Mouse (Mus musculus) lung, adult 10 weeks (tissue): ENCODE data around the gene Ccdc87. TPM values are rescaled to one million over a fixed set of nuclear protein-coding genes. Genes with fewer than 3 reads are reported as not detected.

Experiments
- polyA plus RNA-seq: library from polyadenylated mRNA; stranded (reverse); fragments of 350-450 nt; fragmentation: Illumina TruSeq; extraction: RNeasy Lipid Tissue Mini Kit (QIAGEN cat#74804); gene quantifications from one replicate; pipeline ENCODE4 v1.2.3, GENCODE M21; 2014; ENCODE audit warnings: low read depth, low replicate concordance; ENCODE audit not compliant: insufficient read depth

The Ccdc87 gene
- 0.45 TPM for polyA plus RNA-seq

DNA sequence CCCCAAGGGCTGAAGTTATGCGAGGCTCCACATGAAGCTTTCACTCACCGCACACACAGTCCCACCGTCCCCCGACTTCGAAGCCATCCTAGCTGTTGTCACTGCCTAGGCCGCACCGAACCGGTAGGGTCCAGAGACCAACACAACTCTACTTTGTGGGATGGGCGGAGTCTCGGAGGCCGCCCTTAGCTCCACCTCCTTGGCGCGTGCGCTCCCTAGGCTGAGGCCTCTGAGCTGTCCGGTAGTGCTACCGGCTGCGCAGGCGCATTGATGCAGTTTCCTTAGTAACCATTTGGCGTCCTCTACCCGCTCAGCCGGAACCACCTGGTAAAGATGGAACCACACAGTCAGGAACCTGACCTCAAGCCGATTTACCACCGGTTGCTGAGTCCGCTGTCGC lies at the start of gene Ccdc87, which contains the start of gene Ccs:
Ccdc87 (plus strand) TSS at position 218 of the 400 bp plus-strand sequence.
Ccs (minus strand) TSS at position 184 of the 400 bp plus-strand sequence.

DNA sequence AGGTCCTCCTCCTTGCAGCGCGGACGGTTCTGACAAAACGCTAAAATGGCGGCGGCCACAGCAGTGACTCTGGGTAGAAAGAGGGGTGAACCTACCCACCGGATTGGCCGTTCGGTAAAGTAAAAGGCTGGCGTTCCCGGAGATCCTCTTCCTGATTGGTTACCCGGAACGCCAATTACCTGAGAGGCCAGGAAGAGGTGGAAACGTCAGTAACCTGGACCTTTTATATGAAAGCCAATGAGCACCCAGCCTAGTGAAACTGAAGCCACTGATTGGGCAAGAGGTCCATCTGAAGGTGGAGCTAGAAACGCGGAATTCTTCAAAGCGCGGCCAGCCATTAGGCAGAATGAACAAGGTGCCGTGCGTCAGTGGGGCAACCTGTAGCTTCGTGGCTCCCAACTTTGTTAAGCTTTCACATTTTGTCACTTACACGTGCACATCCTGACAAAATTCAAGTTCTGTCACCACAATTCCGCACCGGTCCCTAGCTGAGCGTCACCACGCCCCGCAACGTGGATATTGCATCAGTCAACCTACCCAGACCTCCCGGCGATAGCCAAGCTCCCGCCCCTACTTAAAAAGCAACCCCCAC lies 45.2 kb upstream of the Ccdc87 start, which contains the start of gene Rbm4:
Rbm4 (minus strand) TSS at position 71 of the 592 bp plus-strand sequence.

DNA sequence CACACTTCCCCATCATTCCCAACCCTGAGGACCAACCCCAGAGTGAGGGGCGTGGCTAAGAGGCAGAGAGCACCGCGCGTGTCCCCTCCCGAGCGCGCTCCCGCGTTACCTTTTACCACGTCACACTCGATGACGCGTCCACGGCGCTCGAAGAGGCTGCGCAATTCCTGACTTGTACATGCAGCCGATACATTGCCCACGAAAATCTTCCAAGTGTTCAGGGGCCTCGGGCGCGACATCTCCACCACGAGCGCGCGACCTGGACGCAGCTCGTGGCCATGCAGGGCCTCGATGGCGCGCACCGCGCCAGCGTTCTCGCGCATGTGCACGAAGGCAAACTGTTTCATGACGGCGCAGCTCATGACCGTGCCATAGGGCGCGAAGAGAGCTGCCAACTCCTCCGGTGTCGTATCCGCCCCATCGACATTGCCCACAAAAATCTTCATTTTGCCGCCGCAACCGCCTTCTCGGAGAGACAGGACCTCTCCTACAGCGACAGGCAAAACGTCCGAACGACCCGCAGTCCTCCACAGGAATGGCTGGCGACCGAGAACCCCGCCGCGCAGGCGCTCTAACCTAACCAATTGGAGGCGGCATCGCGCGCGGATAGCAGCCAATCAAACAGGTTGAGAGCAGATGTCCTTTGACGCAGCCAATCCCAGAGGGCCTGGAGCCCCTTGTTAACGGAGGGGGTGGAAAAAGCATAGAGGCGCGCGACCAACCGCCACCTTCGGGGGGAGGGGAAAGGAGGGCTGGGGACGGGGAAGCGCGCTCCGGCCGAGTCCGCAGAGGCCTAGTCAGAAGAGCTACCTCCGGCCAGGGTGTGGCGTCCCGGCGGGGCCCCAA lies 27.9 kb upstream of the Ccdc87 start, which contains the start of the genes Gm21992 and Rbm14:
Gm21992 (minus strand) TSS at position 550 of the 846 bp plus-strand sequence.
Rbm14 (minus strand) TSS at position 572 of the 846 bp plus-strand sequence.

DNA sequence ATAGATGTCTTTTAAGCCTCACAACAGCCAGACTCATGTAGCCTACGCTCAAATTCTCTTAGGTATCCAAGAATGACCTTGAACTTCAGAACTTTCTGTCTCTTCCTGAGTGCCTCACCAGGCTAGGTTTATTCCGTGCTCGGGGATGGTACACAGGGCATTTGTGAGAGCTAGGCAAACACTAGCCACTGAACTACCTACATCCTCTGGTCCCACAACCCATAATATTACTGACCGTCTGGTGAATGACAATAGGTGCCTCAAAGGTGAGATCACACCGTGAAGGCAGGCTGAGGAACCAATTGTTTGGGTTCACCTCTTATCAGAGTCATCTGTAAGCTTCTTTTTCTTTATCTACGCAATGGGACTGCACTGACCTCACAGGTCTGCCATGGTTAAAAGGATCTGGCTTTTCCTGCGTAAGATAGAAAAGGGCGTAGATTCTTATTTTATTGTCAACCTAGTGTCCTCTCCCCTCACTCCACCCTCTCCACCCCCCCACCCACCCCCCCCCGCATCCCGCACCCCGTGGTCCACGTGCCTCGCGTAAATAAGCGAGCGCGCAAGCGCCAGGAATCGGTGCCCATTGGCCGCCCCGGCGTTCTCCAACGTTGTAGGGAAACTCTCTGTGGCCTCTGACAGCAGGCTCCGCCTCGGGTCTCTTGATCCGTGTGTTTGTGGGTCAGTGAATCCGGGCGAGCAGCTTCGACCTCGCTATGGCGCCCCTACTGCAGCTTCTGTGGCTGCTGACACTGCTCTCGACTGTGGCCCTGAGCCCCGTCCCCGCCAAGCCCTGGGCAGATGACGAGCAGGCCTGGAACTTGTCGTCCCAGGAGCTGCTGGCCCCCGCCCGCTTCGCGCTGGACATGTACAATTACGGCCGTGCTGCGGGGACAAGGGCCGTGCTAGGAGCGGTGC lies 15.6 kb downstream of the Ccdc87 start, which contains the start of gene Ctsf:
Ctsf (plus strand) TSS at position 579 of the 918 bp plus-strand sequence.

DNA sequence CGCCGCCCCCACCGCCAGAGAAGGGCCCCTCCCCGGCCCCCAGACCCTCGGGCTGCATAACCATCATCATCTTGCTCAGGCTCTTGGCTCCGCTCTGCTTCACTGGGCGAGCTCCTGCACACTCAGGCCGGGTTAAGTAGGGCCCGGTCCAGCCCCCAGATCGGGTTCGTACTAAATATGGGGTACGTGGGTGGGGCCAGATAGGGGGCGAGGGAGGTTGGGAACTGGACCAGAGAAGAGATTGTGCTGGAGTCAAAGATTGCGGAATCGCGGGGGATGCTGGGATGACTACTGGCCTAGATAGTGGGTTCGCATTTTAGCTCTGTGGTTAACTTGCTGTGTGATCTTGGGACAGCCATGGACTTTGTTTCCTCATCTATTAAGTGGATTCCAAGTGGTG lies 38.6 kb downstream of the Ccdc87 start, which contains the start of gene Actn3:
Actn3 (minus strand) TSS at position 125 of the 400 bp plus-strand sequence.

DNA sequence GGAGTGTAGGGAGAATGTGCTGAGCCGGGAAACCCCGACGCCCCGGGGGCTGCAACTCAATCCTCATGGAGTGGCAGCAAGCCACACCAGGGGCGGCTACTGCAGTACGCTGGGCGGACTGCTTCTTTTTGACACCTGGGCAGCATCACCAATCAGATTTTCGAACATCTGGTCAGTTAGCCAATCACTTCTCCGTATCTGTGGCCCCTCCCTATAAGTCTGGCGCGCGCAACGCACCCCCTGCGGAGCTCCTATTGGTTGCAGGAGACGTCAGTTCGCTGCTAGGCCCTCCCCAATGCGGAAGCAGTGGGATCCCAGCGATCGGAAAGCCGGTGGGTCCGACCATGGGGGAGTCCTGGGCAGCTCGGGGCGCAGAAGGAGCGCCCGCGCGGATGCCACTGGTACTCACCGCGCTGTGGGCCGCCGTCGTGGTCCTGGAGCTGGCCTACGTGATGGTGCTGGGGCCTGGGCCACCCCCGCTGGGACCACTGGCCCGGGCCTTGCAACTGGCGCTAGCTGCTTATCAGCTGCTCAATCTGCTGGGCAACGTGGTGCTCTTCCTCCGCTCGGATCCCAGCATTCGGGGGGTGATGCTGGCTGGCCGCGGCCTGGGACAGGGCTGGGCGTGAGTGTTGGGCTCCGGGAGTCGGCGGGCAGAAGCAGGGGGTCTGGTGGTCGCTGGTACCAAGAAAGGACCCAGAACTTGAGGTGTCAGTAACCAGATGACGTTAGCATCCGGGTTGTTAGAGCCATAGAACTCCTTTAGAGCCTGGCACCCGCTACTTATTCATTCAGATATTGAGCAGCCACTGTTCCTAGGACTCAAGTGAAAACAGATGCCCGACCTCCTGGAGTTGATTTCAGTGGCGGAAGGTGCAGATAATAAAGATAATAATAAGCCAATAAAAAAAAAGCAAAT lies 39.5 kb downstream of the Ccdc87 start, which contains the start of gene Zdhhc24:
Zdhhc24 (plus strand) TSS at position 264 of the 919 bp plus-strand sequence.

Other genes with a start within 250 kb of the Ccdc87 start
- gene Lrfn4, start 223.7 kb upstream of the Ccdc87 start, polyA plus RNA-seq, result 5.6 TPM
- 33.1 TPM for gene Rce1, start 213.7 kb upstream of the Ccdc87 start, polyA plus RNA-seq
- gene Gm960, start 140.7 kb upstream of the Ccdc87 start, polyA plus RNA-seq, result not detected
- 0.83 TPM for gene Sptbn2, start 128.2 kb upstream of the Ccdc87 start, polyA plus RNA-seq
- gene Rbm4b, start 82.9 kb upstream of the Ccdc87 start, polyA plus RNA-seq, result 10.1 TPM
- 17.9 TPM for gene Rbm4, start 45.5 kb upstream of the Ccdc87 start, polyA plus RNA-seq
- gene Gm21992, start 27.8 kb upstream of the Ccdc87 start, polyA plus RNA-seq, result 4.7 TPM
- gene Rbm14, start 27.7 kb upstream of the Ccdc87 start, polyA plus RNA-seq, result 13.7 TPM
- gene Ccs, start within 50 bp of the Ccdc87 start, polyA plus RNA-seq, result 48.3 TPM
- 27.8 TPM for gene Ctsf, start 15.8 kb downstream of the Ccdc87 start, polyA plus RNA-seq
- 0.66 TPM for gene Actn3, start 38.5 kb downstream of the Ccdc87 start, polyA plus RNA-seq
- 6.0 TPM for gene Zdhhc24, start 39.3 kb downstream of the Ccdc87 start, polyA plus RNA-seq
- gene Bbs1, start 67.3 kb downstream of the Ccdc87 start, polyA plus RNA-seq, result 2.2 TPM
- 28.4 TPM for gene Dpp3, start 88.9 kb downstream of the Ccdc87 start, polyA plus RNA-seq
- gene Peli3, start 103.8 kb downstream of the Ccdc87 start, polyA plus RNA-seq, result 1.2 TPM
- 50.4 TPM for gene Mrpl11, start 122.8 kb downstream of the Ccdc87 start, polyA plus RNA-seq
- 0.14 TPM for gene Npas4, start 150.9 kb downstream of the Ccdc87 start, polyA plus RNA-seq
- gene Slc29a2, start 184.5 kb downstream of the Ccdc87 start, polyA plus RNA-seq, result 0.84 TPM
- gene B4gat1, start 199.5 kb downstream of the Ccdc87 start, polyA plus RNA-seq, result 24.4 TPM
- gene AC124502.3, start 199.5 kb downstream of the Ccdc87 start, polyA plus RNA-seq, result 0.81 TPM
- gene Brms1, start 202.0 kb downstream of the Ccdc87 start, polyA plus RNA-seq, result 35.6 TPM
- 1.4 TPM for gene Rin1, start 211.1 kb downstream of the Ccdc87 start, polyA plus RNA-seq
- gene Cd248, start 228.7 kb downstream of the Ccdc87 start, polyA plus RNA-seq, result 6.0 TPM
- gene Tmem151a, start 246.2 kb downstream of the Ccdc87 start, polyA plus RNA-seq, result 2.0 TPM
- gene Yif1a, start 249.2 kb downstream of the Ccdc87 start, polyA plus RNA-seq, result 52.8 TPM